Mouse (Mus musculus) adrenal gland, postnatal 4 days (tissue): ENCODE measurements at regions not wholly inside any gene's neighbourhood (a gene's known extent, or its start where the extent isn't known, plus 50 kb on each side); places are given as distances from the start of the nearest gene placed in this dataset.
A peak's percentile ranks its signal among the peaks of the same experiment; 100 is the strongest.

Experiments
- DNase-seq, 2 experiments: peaks; one replicate each; pipeline ENCODE4 v3.0.0; 2021 to 2022; ENCODE audit warnings: low spot score in 2 of 2, mixed read lengths in 2 of 2

GRCm38 (mm10) chr5:120313984-120314383 is 117.5 kb upstream of the Lhx5 start:
- DNase-seq = no peak

GRCm38 (mm10) chr5:120315116-120315515 is 116.4 kb upstream of the Lhx5 start:
- no peak for DNase-seq

GRCm38 (mm10) chr5:120318951-120319350 is 112.5 kb upstream of the Lhx5 start:
- DNase-seq = no peak

GRCm38 (mm10) chr5:120322031-120322731 is 109.3 kb upstream of the Lhx5 start:
- DNase-seq = no peak

GRCm38 (mm10) chr5:120322732-120323316 is 108.7 kb upstream of the Lhx5 start:
- DNase-seq = no peak

- DNase-seq = no peak
Measured at GRCm38 (mm10) chr5:120324111-120324510, 107.4 kb upstream of the Lhx5 start.

GRCm38 (mm10) chr5:120325386-120325910 is 106.1 kb upstream of the Lhx5 start:
- no peak for DNase-seq

GRCm38 (mm10) chr5:120332030-120332429 is 99.5 kb upstream of the Lhx5 start:
- DNase-seq = peak; percentile 26 to 35

GRCm38 (mm10) chr5:120339162-120339561 is 92.3 kb upstream of the Lhx5 start:
- no peak for DNase-seq

- DNase-seq = no peak
Measured at GRCm38 (mm10) chr5:120340696-120341231, 90.7 kb upstream of the Lhx5 start.

GRCm38 (mm10) chr5:120350461-120350860 is 81.0 kb upstream of the Lhx5 start:
- DNase-seq = no peak

GRCm38 (mm10) chr5:120351827-120352226 is 79.7 kb upstream of the Lhx5 start:
- no peak for DNase-seq

GRCm38 (mm10) chr5:120353657-120354056 is 77.8 kb upstream of the Lhx5 start:
- no peak for DNase-seq

- no peak for DNase-seq
Measured at GRCm38 (mm10) chr5:120356950-120357349, 74.5 kb upstream of the Lhx5 start.

- no peak for DNase-seq
Measured at GRCm38 (mm10) chr5:120358084-120358690, 73.3 kb upstream of the Lhx5 start.

GRCm38 (mm10) chr5:120365950-120366467 is 65.5 kb upstream of the Lhx5 start:
- no peak for DNase-seq

- DNase-seq = no peak
Measured at GRCm38 (mm10) chr5:120368797-120369196, 62.7 kb upstream of the Lhx5 start.

GRCm38 (mm10) chr5:120371176-120371819 is 60.2 kb upstream of the Lhx5 start:
- DNase-seq = no peak

- DNase-seq = no peak
Measured at GRCm38 (mm10) chr5:120373426-120373825, 58.1 kb upstream of the Lhx5 start.
